Mouse (Mus musculus) C3H10T1/2 (cell line): ENCODE measurements around the gene Mageb4. TPM values are rescaled to one million over a fixed set of nuclear protein-coding genes. Genes with fewer than 3 reads are reported as not detected.

Source experiments
- polyA plus RNA-seq, 2 experiments: library from polyadenylated mRNA; unstranded; fragments of >200 nt; fragmentation: generic; extraction: Trizol; gene quantifications; one replicate each; pipeline ENCODE4 v1.2.1; 2012; ENCODE audit warnings: missing spikeins in 2 of 2

Gene Mageb4
- polyA plus RNA-seq = not detected

DNA sequence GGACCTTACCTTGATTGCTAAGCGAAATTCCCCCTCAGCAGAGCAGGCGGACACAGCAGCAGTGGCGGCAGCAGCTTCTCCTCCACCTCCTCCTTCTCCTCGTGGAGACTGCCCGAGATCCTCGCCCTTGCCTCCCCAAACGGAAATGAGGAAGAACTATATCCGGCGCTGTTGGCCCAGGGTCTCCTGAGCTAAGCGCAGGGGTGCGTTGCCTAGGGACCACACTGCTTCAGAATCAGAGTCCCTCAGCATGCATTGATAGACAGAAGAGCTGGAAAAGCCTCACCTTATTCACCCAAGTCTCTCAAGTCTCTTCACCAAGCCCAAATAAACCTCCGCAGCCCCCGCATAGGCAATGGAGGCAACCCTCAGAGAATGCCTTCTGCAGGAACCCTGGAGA, at the start of gene Mageb4:
Gene Mageb4, minus strand, starts transcription at position 101 of the 400 bp plus-strand sequence.

Other genes with a start within 250 kb of the Mageb4 start
- not detected for gene Nr0b1, start 113.3 kb downstream of the Mageb4 start, polyA plus RNA-seq